Mouse (Mus musculus): ENCODE results near the gene Lrpprc. TPM values are rescaled to one million over a fixed set of nuclear protein-coding genes. Genes with fewer than 3 reads are reported as not detected.

Lrpprc gene
- polyA plus RNA-seq, 1 experiment, result 19.3 TPM

GRCm38 (mm10) chr17:84667848-84668247 is 122.7 kb downstream of the Lrpprc start:
- no peaks in the 10 kb centered on the region for H3K79me2 ChIP-seq (ENCODE audit: control insufficient read depth, insufficient read depth)
- no peak overlapping the region for H3ac ChIP-seq (ENCODE audit: control insufficient read depth, insufficient read length, low read depth)

GRCm38 (mm10) chr17:84665691-84666090 is 124.9 kb downstream of the Lrpprc start:
- no peak for TF ChIP-seq CEBPB (IDR thresholded peaks at IDR 0.05; ENCODE audit: low read depth)
- H3K79me3 ChIP-seq (ENCODE audit: low read depth), result no peaks in the 10 kb centered on the region
- no peaks in the 10 kb centered on the region for H3K36me3 ChIP-seq (ENCODE audit: control insufficient read depth, insufficient read depth)
- no peaks in the 10 kb centered on the region for H3K79me2 ChIP-seq (ENCODE audit: control insufficient read depth, insufficient read depth)
- no peak overlapping the region for H3ac ChIP-seq (ENCODE audit: control insufficient read depth, insufficient read length, low read depth)
- H3K27me3 ChIP-seq (ENCODE audit: control insufficient read depth, insufficient read depth, insufficient read length), result peaks cover 10% of the 10 kb centered on the region
- H3K4me3 ChIP-seq (ENCODE audit: insufficient read depth, poor library complexity, severe bottlenecking), result no peak overlapping the region

More at GRCm38 (mm10) chr17:84667848-84668247, 122.7 kb downstream of the Lrpprc start:
- TF ChIP-seq CEBPB (IDR thresholded peaks at IDR 0.05; ENCODE audit: low read depth) (no peak), CTCF (IDR thresholded peaks at IDR 0.05; ENCODE audit: control insufficient read depth, insufficient read depth, insufficient read length) (no peak), MYOD1 (IDR thresholded peaks at IDR 0.05; ENCODE audit: control insufficient read depth, insufficient read length, low read depth) (no peak), USF1 (IDR thresholded peaks at IDR 0.05; ENCODE audit: low read depth) (no peak), MYOG (IDR thresholded peaks at IDR 0.05; ENCODE audit: control insufficient read depth, extremely low read depth, insufficient read length) (no peak), FOSL1 (IDR thresholded peaks at IDR 0.05; ENCODE audit: insufficient read depth, low read length, poor library complexity, severe bottlenecking) (no peak), MAX (IDR thresholded peaks at IDR 0.05) (no peak)
- Histone ChIP-seq H3K27me3 (ENCODE audit: control insufficient read depth, insufficient read depth, insufficient read length) (peaks cover 21% of the 10 kb centered on the region), H3K4me3 (ENCODE audit: insufficient read depth, poor library complexity, severe bottlenecking) (no peak overlapping the region), H3K36me3 (ENCODE audit: control insufficient read depth, insufficient read depth) (no peaks in the 10 kb centered on the region), H3K79me3 (ENCODE audit: low read depth) (no peaks in the 10 kb centered on the region)

GRCm38 (mm10) chr17:84665053-84665452 is 125.5 kb downstream of the Lrpprc start:
- no peak overlapping the region for H3ac ChIP-seq (ENCODE audit: control insufficient read depth, insufficient read length, low read depth)
- H3K79me3 ChIP-seq (ENCODE audit: low read depth), result no peaks in the 10 kb centered on the region
- H3K79me2 ChIP-seq (ENCODE audit: control insufficient read depth, insufficient read depth), result no peaks in the 10 kb centered on the region
- H3K36me3 ChIP-seq (ENCODE audit: control insufficient read depth, insufficient read depth), result no peaks in the 10 kb centered on the region
- TF ChIP-seq MYOG (IDR thresholded peaks at IDR 0.05; ENCODE audit: control insufficient read depth, extremely low read depth, insufficient read length) (no peak), USF1 (IDR thresholded peaks at IDR 0.05; ENCODE audit: low read depth) (no peak), FOSL1 (IDR thresholded peaks at IDR 0.05; ENCODE audit: insufficient read depth, low read length, poor library complexity, severe bottlenecking) (no peak), MYOD1 (IDR thresholded peaks at IDR 0.05; ENCODE audit: control insufficient read depth, insufficient read length, low read depth) (no peak), CTCF (IDR thresholded peaks at IDR 0.05; ENCODE audit: control insufficient read depth, insufficient read depth, insufficient read length) (no peak), MAX (IDR thresholded peaks at IDR 0.05) (no peak), CEBPB (IDR thresholded peaks at IDR 0.05; ENCODE audit: low read depth) (no peak)
- H3K27me3 ChIP-seq (ENCODE audit: control insufficient read depth, insufficient read depth, insufficient read length), result peaks cover 10% of the 10 kb centered on the region
- no peak overlapping the region for H3K4me3 ChIP-seq (ENCODE audit: insufficient read depth, poor library complexity, severe bottlenecking)

- Histone ChIP-seq H3K27me3 (ENCODE audit: control insufficient read depth, insufficient read depth, insufficient read length) (no peaks in the 10 kb centered on the region), H3K36me3 (ENCODE audit: control insufficient read depth, insufficient read depth) (no peaks in the 10 kb centered on the region), H3ac (ENCODE audit: control insufficient read depth, insufficient read length, low read depth) (no peak overlapping the region), H3K79me2 (ENCODE audit: control insufficient read depth, insufficient read depth) (no peaks in the 10 kb centered on the region), H3K79me3 (ENCODE audit: low read depth) (no peaks in the 10 kb centered on the region), H3K4me3 (ENCODE audit: insufficient read depth, poor library complexity, severe bottlenecking) (no peak overlapping the region)
- TF ChIP-seq CEBPB (IDR thresholded peaks at IDR 0.05; ENCODE audit: low read depth) (no peak), FOSL1 (IDR thresholded peaks at IDR 0.05; ENCODE audit: insufficient read depth, low read length, poor library complexity, severe bottlenecking) (no peak), CTCF (IDR thresholded peaks at IDR 0.05; ENCODE audit: control insufficient read depth, insufficient read depth, insufficient read length) (no peak), USF1 (IDR thresholded peaks at IDR 0.05; ENCODE audit: low read depth) (no peak), MYOG (IDR thresholded peaks at IDR 0.05; ENCODE audit: control insufficient read depth, extremely low read depth, insufficient read length) (no peak), MAX (IDR thresholded peaks at IDR 0.05) (no peak), MYOD1 (IDR thresholded peaks at IDR 0.05; ENCODE audit: control insufficient read depth, insufficient read length, low read depth) (no peak)
Measured at GRCm38 (mm10) chr17:84658951-84659350, 131.6 kb downstream of the Lrpprc start.

- Histone ChIP-seq H3K79me2 (ENCODE audit: control insufficient read depth, insufficient read depth) (no peaks in the 10 kb centered on the region), H3K27me3 (ENCODE audit: control insufficient read depth, insufficient read depth, insufficient read length) (no peaks in the 10 kb centered on the region), H3ac (ENCODE audit: control insufficient read depth, insufficient read length, low read depth) (no peak overlapping the region), H3K79me3 (ENCODE audit: low read depth) (no peaks in the 10 kb centered on the region), H3K4me3 (ENCODE audit: insufficient read depth, poor library complexity, severe bottlenecking) (no peak overlapping the region), H3K36me3 (ENCODE audit: control insufficient read depth, insufficient read depth) (no peaks in the 10 kb centered on the region)
- TF ChIP-seq FOSL1 (IDR thresholded peaks at IDR 0.05; ENCODE audit: insufficient read depth, low read length, poor library complexity, severe bottlenecking) (no peak), MYOG (IDR thresholded peaks at IDR 0.05; ENCODE audit: control insufficient read depth, extremely low read depth, insufficient read length) (no peak), CEBPB (IDR thresholded peaks at IDR 0.05; ENCODE audit: low read depth) (no peak), USF1 (IDR thresholded peaks at IDR 0.05; ENCODE audit: low read depth) (no peak), MAX (IDR thresholded peaks at IDR 0.05) (no peak), CTCF (IDR thresholded peaks at IDR 0.05; ENCODE audit: control insufficient read depth, insufficient read depth, insufficient read length) (no peak), MYOD1 (IDR thresholded peaks at IDR 0.05; ENCODE audit: control insufficient read depth, insufficient read length, low read depth) (no peak)
Measured at GRCm38 (mm10) chr17:84658195-84658594, 132.4 kb downstream of the Lrpprc start.

GRCm38 (mm10) chr17:84657782-84658181 is 132.8 kb downstream of the Lrpprc start:
- no peaks in the 10 kb centered on the region for H3K79me2 ChIP-seq (ENCODE audit: control insufficient read depth, insufficient read depth)
- no peaks in the 10 kb centered on the region for H3K79me3 ChIP-seq (ENCODE audit: low read depth)
- no peaks in the 10 kb centered on the region for H3K27me3 ChIP-seq (ENCODE audit: control insufficient read depth, insufficient read depth, insufficient read length)

More at GRCm38 (mm10) chr17:84657782-84658181, 132.8 kb downstream of the Lrpprc start:
- H3K36me3 ChIP-seq (ENCODE audit: control insufficient read depth, insufficient read depth), result no peaks in the 10 kb centered on the region
- H3ac ChIP-seq (ENCODE audit: control insufficient read depth, insufficient read length, low read depth), result no peak overlapping the region
- no peak overlapping the region for H3K4me3 ChIP-seq (ENCODE audit: insufficient read depth, poor library complexity, severe bottlenecking)
- TF ChIP-seq CTCF (IDR thresholded peaks at IDR 0.05; ENCODE audit: control insufficient read depth, insufficient read depth, insufficient read length) (no peak), CEBPB (IDR thresholded peaks at IDR 0.05; ENCODE audit: low read depth) (no peak), MYOD1 (IDR thresholded peaks at IDR 0.05; ENCODE audit: control insufficient read depth, insufficient read length, low read depth) (no peak), FOSL1 (IDR thresholded peaks at IDR 0.05; ENCODE audit: insufficient read depth, low read length, poor library complexity, severe bottlenecking) (no peak), USF1 (IDR thresholded peaks at IDR 0.05; ENCODE audit: low read depth) (peak; percentile 38)

Measured in C2C12 (cell line).